Mouse (Mus musculus) Patski (cell line): ENCODE measurements around the gene 2310057N15Rik. TPM values are rescaled to one million over a fixed set of nuclear protein-coding genes. Genes with fewer than 3 reads are reported as not detected.
"Not testable (repeated sequence)": the region's sequence is repeated elsewhere in the genome, so short reads cannot be mapped to it uniquely, and the experiment has no call there.

Experiments
- ATAC-seq: fragments of 100-300 bp; one replicate; pipeline ENCODE4 v1.8.0; 2021
- CTCF ChIA-PET: fragments of 350-600 bp; sonication (Branson Sonifier 250); formaldehyde crosslinking; loops from one replicate; lab custom pipeline; 2022; ENCODE audit warnings: inconsistent platforms; lab: Charles Lee
- POLR2A ChIA-PET: fragments of 350-600 bp; sonication (Branson Sonifier 250); formaldehyde crosslinking; loops from one replicate; lab custom pipeline; 2022; ENCODE audit warnings: antibody characterized with exemption, inconsistent platforms; lab: Charles Lee
- DNase-seq: peaks from one replicate; pipeline ENCODE4 v3.0.0-alpha.2; 2011; ENCODE audit warnings: low read depth, low spot score
- H3K27me3 ChIP-seq: fragments of 371-371 bp; one replicate; pipeline ENCODE4 v1.5.1; 2021
- CTCF ChIP-seq: fragments of 100-300 bp; IDR thresholded peaks from one replicate; pipeline ENCODE4 v1.5.1; 2021
- in situ Hi-C: fragments of 300-500 bp; cut with MboI; formaldehyde crosslinking; loops from 3 replicates; pipeline ENCODE4 v1.11.1; 2018; ENCODE audit warnings: low pct_unique_long_range_greater_than_20kb, mixed read lengths
- polyA plus RNA-seq: library from polyadenylated mRNA; unstranded; gene quantifications from one replicate; pipeline ENCODE4 v1.2.3, GENCODE M21; 2021

Gene 2310057N15Rik
- polyA plus RNA-seq: not detected

DNA sequence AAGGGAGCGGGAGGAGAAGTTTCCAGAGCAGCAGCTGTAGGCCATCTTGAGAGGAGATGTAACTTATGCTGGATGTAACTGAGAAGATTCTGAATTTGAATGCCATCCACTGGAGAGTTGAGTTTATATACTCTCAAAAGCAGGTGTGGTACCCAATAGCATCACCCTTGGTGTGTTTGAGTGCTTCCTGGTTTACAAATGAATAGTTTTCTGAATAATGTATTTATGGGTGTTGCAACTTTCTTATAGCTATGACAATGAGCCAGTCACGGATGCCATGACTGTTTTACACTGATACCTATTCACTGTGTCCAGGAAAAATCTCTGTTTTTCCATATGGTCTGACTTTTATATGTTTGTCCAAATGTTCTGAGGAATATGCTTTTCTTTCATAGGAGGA lies at the start of gene 2310057N15Rik:
Gene 2310057N15Rik (minus strand): TSS at position 101 of the 400 bp plus-strand sequence.
- ATAC-seq: no peak
- no peak for DNase-seq
- ChIA-PET CTCF (no interaction called here), POLR2A (no interaction called here)
- no peak for TF ChIP-seq CTCF
- no peaks in the 10 kb centered on the region for H3K27me3 ChIP-seq
- in situ Hi-C loops: no loop called here

DNA sequence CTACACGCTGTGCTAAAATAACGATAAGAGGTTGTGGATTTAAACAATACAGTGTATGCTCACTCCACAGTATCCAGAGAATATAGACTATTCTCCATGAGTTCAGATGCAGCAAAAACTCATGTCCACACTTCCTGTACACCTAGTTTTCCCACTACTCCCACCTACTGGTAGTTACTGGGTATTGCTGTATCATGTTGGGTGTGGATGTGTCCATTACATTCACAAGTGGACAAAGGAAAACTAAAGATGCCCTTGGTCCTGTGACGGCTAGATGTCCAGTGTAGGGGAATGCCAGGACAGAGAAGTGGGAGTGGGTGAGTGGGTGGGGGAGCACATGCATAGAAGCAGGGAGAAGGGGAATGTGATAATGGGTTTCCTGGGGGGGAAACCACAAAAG lies 49.7 kb upstream of the 2310057N15Rik start:
- H3K27me3 ChIP-seq: peaks cover 10% of the 10 kb centered on the region
- in situ Hi-C loops: loop anchor here (10.0 kb wide), 1 partner anchor 449 kb away; no protein-coding TSS in a partner anchor
- ChIA-PET POLR2A (no interaction called here), CTCF (no interaction called here)
- peak; percentile 70 for TF ChIP-seq CTCF
- no peak for DNase-seq
- ATAC-seq: peak; percentile 65

DNA sequence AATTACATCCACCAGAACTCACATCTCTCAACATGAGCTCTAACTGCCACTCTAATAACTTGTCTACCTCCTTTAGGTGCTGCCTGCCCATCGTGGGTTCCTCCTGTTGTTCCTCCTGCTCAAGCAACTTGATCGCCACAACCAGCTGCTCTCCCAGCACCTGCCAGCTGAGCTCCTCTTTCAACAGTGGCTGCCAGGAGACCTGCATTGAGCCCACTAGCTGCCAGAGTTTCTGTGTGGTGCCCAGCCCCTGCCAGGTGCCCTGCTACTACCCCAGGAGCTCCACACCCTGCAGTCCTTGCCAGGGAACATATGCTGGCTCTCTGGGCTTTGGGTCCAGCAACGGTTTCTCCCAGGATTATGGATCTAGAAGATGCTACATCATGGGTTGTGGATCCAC lies 46.1 kb upstream of the 2310057N15Rik start, which contains the start of gene Krtap15:
Gene Krtap15 (plus strand): TSS at position 150 of the 400 bp plus-strand sequence.
- TF ChIP-seq CTCF: no peak
- ATAC-seq (no peak), DNase-seq (no peak)
- peaks cover 5% of the 10 kb centered on the region for H3K27me3 ChIP-seq
- ChIA-PET CTCF (no interaction called here), POLR2A (no interaction called here)
- in situ Hi-C loops: loop anchor here (10.0 kb wide), 1 partner anchor 445 kb away; no protein-coding TSS in a partner anchor

DNA sequence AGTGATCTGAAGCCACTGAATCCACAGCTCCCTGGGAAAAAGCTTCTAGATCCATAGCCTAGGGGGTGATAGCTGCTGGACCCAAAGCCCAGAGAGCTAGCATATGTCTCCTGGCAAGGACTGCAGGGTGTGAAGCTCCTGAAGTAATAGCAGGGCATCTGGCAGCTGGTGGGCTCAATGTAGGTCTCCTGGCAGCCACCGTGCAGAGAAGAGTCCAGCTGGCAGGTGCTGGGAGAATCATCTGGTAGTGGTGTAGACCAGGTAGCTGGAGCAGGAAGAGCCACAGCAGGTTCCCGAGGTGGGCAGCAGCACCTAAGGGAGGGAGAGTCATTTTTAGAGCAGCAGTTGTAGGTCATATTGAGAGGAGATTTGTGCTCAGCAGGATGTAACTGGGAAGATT lies 37.8 kb upstream of the 2310057N15Rik start, which contains the start of gene Gm20741:
Gene Gm20741 (minus strand): TSS at position 394 of the 400 bp plus-strand sequence.
- no peak for TF ChIP-seq CTCF
- in situ Hi-C loops: no loop called here
- ChIA-PET POLR2A (no interaction called here), CTCF (no interaction called here)
- no peak for ATAC-seq
- DNase-seq: no peak
- no peaks in the 10 kb centered on the region for H3K27me3 ChIP-seq

DNA sequence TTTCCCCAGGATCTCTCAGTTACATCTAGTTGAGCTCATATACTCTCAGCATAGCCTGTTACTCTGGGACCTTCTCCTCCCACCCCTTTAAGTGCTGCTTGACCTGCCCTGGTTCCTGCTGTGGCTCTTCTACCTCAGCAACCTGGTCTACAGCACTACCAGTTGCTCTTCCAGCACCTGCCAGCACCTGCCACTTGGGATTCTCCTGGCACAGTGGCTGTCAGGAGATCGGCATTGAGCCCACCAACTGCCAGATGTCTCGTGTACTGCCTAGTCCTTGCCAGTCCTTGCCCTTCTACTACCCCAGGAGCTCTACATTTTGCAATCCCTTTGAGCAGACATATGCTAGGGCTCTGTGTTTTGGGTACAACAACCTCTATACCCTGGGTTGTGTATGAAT lies 12.8 kb upstream of the 2310057N15Rik start:
- no peak for ATAC-seq
- in situ Hi-C loops: no loop called here

DNA sequence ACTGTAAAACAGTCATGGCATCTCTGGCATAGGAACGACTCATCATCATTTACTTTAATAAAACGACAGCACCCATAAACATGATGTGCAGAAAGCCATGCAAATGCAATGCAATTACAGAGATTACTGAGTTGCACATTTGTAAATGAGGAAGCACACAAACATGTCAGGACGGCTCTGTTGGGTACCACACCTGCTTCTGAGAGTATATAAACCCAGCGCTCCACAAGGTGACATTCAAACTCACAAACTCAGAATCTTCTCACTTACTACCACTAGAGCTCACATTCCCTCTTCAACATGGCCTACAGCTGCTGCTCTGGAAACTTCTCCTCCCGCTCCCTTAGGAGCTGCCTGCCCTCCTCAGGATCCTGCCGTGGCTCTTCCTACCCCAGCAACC lies 3.6 kb upstream of the 2310057N15Rik start, which contains the start of gene Gm5965:
Gene Gm5965 (plus strand): TSS at position 301 of the 400 bp plus-strand sequence.
- DNase-seq (no peak), ATAC-seq (no peak)
- CTCF ChIA-PET: no interaction called here
- in situ Hi-C loops: no loop called here
- TF ChIP-seq CTCF: no peak
- POLR2A ChIA-PET: no interaction called here
- no peaks in the 10 kb centered on the region for H3K27me3 ChIP-seq

More for the DNA sequence above, 12.8 kb upstream of the 2310057N15Rik start:
- no peak for TF ChIP-seq CTCF
- CTCF ChIA-PET: no interaction called here
- DNase-seq: no peak
- POLR2A ChIA-PET: no interaction called here
- peaks cover 4% of the 10 kb centered on the region for H3K27me3 ChIP-seq

DNA sequence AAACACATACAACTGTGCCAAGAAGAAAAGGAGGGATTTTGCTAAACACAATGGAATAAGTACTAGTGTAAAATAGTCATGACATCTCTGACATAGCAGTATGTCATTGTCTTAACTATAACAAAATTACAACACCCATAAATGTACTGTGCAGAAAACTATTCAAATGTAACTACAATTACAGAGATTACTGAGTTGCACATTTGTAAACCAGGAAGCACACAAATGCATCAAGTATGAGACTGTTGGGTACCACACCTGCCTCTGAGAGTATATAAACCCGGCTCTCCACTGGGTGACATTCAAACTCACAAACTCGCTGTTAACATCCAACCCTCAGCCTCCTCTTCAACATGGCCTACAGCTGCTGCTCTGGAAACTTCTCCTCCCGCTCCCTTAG lies 15.5 kb downstream of the 2310057N15Rik start, which contains the start of gene 2310034C09Rik:
Gene 2310034C09Rik (plus strand): TSS at position 301 of the 400 bp plus-strand sequence.
- DNase-seq, POLR2A ChIA-PET, in situ Hi-C loops, H3K27me3 ChIP-seq, CTCF ChIA-PET, ATAC-seq: not testable (repeated sequence)

DNA sequence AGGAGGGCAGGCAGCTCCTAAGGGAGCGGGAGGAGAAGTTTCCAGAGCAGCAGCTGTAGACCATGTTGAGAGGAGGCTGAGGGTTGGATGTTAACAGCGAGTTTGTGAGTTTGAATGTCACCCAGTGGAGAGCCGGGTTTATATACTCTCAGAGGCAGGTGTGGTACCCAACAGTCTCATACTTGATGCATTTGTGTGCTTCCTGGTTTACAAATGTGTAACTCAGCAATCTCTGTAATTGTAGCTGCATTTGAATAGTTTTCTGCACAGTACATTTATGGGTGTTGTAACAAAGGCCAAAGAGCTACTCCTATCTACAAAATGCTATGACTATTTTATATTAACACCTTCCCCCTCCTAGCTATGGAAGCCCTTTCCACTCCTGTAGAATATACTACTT lies 22.5 kb downstream of the 2310057N15Rik start, which contains the start of gene Krtap13:
Gene Krtap13 (minus strand): TSS at position 101 of the 400 bp plus-strand sequence.
- ATAC-seq, CTCF ChIA-PET, DNase-seq, POLR2A ChIA-PET, in situ Hi-C loops: not testable (repeated sequence)
- H3K27me3 ChIP-seq: peaks cover 25% of the 10 kb centered on the region

DNA sequence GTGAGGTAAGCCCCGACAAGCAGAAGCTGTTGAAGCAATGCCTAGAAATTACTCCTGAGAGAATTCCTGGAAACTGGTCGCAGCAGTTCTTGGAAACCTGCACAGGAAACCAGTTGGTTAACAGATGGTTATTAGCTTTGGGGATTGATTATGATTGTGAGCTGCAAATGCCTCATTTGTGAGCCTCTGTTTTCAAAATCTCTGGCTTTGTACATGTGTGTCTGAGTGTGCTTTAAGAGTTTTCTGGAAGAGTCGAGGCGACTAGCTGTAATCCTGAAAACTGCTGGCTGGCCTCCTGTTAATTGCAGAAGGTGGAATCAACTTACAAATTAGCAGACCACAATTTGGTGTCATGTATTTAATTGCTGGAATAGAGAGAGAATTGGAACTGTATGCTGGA lies 26.1 kb downstream of the 2310057N15Rik start:
- no peak for DNase-seq
- TF ChIP-seq CTCF: no peak
- in situ Hi-C loops: no loop called here
- CTCF ChIA-PET: interaction anchor here (1.7 kb wide), 1 partner anchor 9 kb away, joined by 4 read pairs; no protein-coding TSS in a partner anchor
- peaks cover 23% of the 10 kb centered on the region for H3K27me3 ChIP-seq
- POLR2A ChIA-PET: no interaction called here
- ATAC-seq: no peak

DNA sequence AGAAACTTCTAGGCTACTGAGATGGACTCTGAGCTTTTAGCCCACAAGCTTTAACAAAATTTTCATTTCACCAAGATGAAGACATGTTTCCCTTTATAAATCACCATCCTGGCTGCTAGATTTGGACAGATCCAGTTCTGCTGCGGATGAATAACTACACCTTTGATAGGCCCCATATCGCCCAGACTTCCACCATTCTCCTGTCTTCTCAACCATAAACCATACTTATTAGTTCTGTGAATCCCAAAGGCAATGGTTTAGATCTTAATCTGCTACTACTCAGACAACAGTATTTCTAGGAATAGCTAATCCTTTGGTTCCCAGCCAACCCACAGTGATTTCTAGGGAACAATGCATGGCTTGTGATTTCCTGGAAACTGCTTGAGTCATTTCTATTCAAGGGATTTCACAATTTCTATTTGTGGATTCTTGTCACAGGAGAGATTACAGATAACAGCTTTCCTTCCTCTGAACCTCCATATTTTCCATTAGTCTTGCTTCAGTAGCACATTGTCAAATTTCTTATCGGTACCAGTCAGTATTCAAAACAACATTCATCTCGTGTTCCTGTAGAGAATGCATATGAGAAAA lies 29.2 kb downstream of the 2310057N15Rik start:
- DNase-seq: peak; percentile 20
- POLR2A ChIA-PET: no interaction called here
- H3K27me3 ChIP-seq: peaks cover 17% of the 10 kb centered on the region
- in situ Hi-C loops: no loop called here
- TF ChIP-seq CTCF: no peak
- no peak for ATAC-seq
- CTCF ChIA-PET: no interaction called here

DNA sequence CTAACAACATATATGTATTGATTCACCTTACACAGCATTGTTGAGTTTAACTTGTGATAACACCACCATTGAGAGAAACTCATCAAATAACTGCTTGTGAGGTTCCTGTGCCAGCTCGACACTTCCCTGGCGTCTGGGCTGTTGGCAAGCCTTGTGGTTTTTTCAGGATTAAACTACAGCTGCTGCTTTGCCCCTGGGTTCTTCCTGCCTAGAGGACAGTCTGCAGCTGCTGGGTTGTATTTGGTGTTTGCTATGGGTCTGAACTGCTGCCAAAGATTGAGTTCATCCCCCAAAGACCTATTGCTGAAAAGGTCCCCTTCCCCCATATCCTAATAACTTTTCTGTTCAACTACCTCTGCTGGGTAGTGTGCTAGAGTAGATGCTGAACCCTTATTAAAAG lies 38.6 kb downstream of the 2310057N15Rik start:
- ATAC-seq: no peak
- in situ Hi-C loops: no loop called here
- CTCF ChIA-PET: no interaction called here
- POLR2A ChIA-PET: no interaction called here
- no peak for DNase-seq
- H3K27me3 ChIP-seq: peaks cover 16% of the 10 kb centered on the region
- TF ChIP-seq CTCF: no peak
